Mouse (Mus musculus): ENCODE results near the gene Spg7.
"Not testable (repeated sequence)": the region's sequence is repeated elsewhere in the genome, so short reads cannot be mapped to it uniquely, and the experiment has no call there.

GRCm38 (mm10) chr8:123102855-123103254, 40.1 kb downstream of the Spg7 start:
- TF ChIP-seq CTCF, POLR2A (IDR thresholded peaks at IDR 0.05; ENCODE audit: extremely low read depth, insufficient read depth, low read length): not testable (repeated sequence)
